Mouse (Mus musculus): ENCODE measurements at regions not wholly inside any gene's neighbourhood (a gene's known extent, or its start where the extent isn't known, plus 50 kb on each side); places are given as distances from the start of the nearest gene placed in this dataset.

GRCm38 (mm10) chr1:91744076-91744475, 57.2 kb upstream of the Twist2 start:
- TF ChIP-seq TAL1 (conservative IDR thresholded peaks at IDR 0.05; ENCODE audit: low read depth, low read length) (no peak), GATA1 (IDR thresholded peaks at IDR 0.05; ENCODE audit: borderline replicate concordance, low read length) (no peak), CTCF (IDR thresholded peaks at IDR 0.05; ENCODE audit: low read depth, low read length) (no peak), POLR2AphosphoS5 (IDR thresholded peaks at IDR 0.05; ENCODE audit: insufficient replicate concordance, low read depth, low read length) (no peak)
